Mouse (Mus musculus): ENCODE measurements around the gene Arxes1. TPM values are rescaled to one million over a fixed set of nuclear protein-coding genes. Genes with fewer than 3 reads are reported as not detected.
"Not testable (repeated sequence)": the region's sequence is repeated elsewhere in the genome, so short reads cannot be mapped to it uniquely, and the experiment has no call there.

Arxes1 gene
- polyA plus RNA-seq, 1 experiment from 2014 or later, result 35.9 TPM

DNA sequence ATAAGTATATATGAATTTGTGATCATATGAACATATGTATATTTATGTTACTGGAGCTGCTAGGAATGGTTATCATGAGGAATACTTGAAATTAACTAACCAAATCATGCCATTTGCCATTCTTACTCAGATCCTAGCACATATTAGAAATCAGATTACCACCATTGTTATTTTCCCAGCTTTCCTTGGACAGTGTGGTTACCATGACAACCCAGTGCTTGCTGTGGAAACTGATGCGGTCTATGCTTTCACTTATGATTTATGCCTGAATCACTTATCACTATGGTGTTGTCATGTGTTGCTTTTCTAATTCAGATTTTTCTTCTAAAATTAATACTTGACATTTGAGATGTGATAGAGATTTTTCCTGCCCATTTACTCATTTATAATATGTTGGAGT, 2.8 kb upstream of the Arxes1 start:
- Histone ChIP-seq H3K27ac (ENCODE audit: low read depth) (no peak overlapping the region), H3K27me3 (replicated peaks; ENCODE audit: control insufficient read depth, insufficient read depth, low read length) (no peaks in the 10 kb centered on the region), H3K4me1 (replicated peaks; ENCODE audit: control insufficient read depth, insufficient read depth, low read length) (no peaks in the 10 kb centered on the region), H3K4me2 (ENCODE audit: low read length) (no peak overlapping the region), H3K4me3 (ENCODE audit: low read depth, low read length) (no peak overlapping the region), H3K9me3 (ENCODE audit: control insufficient read depth, low read length) (no peaks in the 10 kb centered on the region), H3K36me3 (ENCODE audit: control insufficient read depth, insufficient read depth, low read length) (no peaks in the 10 kb centered on the region), H3K9ac (ENCODE audit: low read length) (no peak overlapping the region)
- whole genome bisulfite sequencing, result 60% methylated on average over 1 of the region's 1 CpGs
- no peak for ATAC-seq (replicated peaks; ENCODE audit: low FRiP score, low TSS enrichment, low read depth)
- no peak for DNase-seq (ENCODE audit: low spot score)

DNA sequence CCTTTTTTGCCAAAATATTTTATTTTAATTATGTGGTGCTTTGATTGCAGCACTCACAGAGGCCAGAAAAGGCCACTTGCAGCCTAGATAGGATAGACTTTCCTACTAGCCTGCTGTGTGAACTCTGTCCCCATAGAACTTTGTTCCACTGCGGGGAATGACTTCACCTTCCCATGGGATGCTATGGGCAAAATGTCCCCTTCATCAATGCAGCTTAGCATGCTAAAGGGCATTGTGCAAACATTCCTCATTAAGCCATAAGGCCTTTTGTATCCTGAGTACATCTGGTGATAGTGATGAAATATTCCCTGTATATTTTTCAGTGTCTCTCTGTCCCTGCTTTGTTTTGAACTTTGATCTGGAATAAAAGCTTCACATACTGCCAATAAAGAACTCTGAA, 10.6 kb downstream of the Arxes1 start:
- ATAC-seq (replicated peaks; ENCODE audit: low FRiP score, low TSS enrichment, low read depth) (no peak), DNase-seq (ENCODE audit: low spot score) (no peak)
- no peaks in the 10 kb centered on the region for H3K4me1 ChIP-seq (replicated peaks; ENCODE audit: control insufficient read depth, insufficient read depth, low read length)
- no peak overlapping the region for H3K9ac ChIP-seq (ENCODE audit: low read length)
- WGBS, result 94% methylated on average over 1 of the region's 1 CpGs
- no peak overlapping the region for H3K4me3 ChIP-seq (ENCODE audit: low read depth, low read length)
- no peak overlapping the region for H3K4me2 ChIP-seq (ENCODE audit: low read length)
- no peaks in the 10 kb centered on the region for H3K9me3 ChIP-seq (ENCODE audit: control insufficient read depth, low read length)
- no peaks in the 10 kb centered on the region for H3K27me3 ChIP-seq (replicated peaks; ENCODE audit: control insufficient read depth, insufficient read depth, low read length)
- no peak overlapping the region for H3K27ac ChIP-seq (ENCODE audit: low read depth)
- H3K36me3 ChIP-seq (ENCODE audit: control insufficient read depth, insufficient read depth, low read length), result no peaks in the 10 kb centered on the region

DNA sequence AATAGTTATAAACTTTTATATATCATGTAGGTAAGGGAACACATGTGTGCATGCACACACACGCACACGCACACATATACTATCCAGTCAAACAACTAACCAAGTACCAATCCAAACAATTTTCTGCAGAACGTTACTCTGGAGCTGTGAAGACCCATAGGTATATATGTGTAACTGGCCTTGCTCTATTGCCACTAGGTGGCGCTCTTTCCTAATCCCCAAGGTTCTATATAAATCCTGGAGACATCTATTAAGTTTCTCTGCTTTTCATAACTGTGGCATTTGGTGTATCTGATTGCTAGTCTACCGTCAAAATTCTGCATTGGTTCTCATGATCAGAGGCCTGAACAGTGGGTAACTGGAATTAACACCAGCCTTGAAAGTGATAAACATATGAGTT, 14.4 kb downstream of the Arxes1 start:
- Histone ChIP-seq H3K9ac (ENCODE audit: low read length) (no peak overlapping the region), H3K9me3 (ENCODE audit: control insufficient read depth, low read length) (no peaks in the 10 kb centered on the region), H3K4me1 (replicated peaks; ENCODE audit: control insufficient read depth, insufficient read depth, low read length) (no peaks in the 10 kb centered on the region), H3K27ac (ENCODE audit: low read depth) (no peak overlapping the region), H3K4me3 (ENCODE audit: low read depth, low read length) (no peak overlapping the region), H3K4me2 (ENCODE audit: low read length) (no peak overlapping the region), H3K27me3 (replicated peaks; ENCODE audit: control insufficient read depth, insufficient read depth, low read length) (no peaks in the 10 kb centered on the region), H3K36me3 (ENCODE audit: control insufficient read depth, insufficient read depth, low read length) (no peaks in the 10 kb centered on the region)
- 18% methylated on average over 5 of the region's 5 CpGs for WGBS
- 0 out of 2 replicates have a peak, but pooled peaks have one; percentile 50 for ATAC-seq (replicated peaks; ENCODE audit: low FRiP score, low TSS enrichment, low read depth)
- peak; percentile 69 for DNase-seq (ENCODE audit: low spot score)

DNA sequence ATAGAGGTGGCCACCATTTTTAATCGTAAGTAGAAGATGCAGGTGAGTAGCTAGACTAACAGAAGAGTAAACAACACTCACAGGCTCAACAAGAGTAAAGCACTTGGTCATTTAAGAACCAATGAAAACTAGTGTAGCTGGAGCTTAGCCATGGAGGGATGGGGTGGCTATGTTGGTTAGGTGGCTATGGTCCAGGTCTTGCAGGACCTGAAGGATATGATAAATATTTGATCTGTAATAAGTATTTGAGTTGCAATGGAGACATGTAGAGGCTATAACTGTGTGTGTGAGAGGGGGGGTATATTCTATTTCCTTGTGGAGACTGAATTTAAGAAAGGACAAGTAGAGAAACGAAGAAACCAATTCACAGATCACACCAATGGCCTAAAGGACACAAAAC, 18.1 kb downstream of the Arxes1 start:
- no peaks in the 10 kb centered on the region for H3K9me3 ChIP-seq (ENCODE audit: control insufficient read depth, low read length)
- no peaks in the 10 kb centered on the region for H3K36me3 ChIP-seq (ENCODE audit: control insufficient read depth, insufficient read depth, low read length)
- H3K4me3 ChIP-seq (ENCODE audit: low read depth, low read length), result no peak overlapping the region
- no peak overlapping the region for H3K27ac ChIP-seq (ENCODE audit: low read depth)
- DNase-seq (ENCODE audit: low spot score), result no peak
- no peak overlapping the region for H3K4me2 ChIP-seq (ENCODE audit: low read length)
- H3K27me3 ChIP-seq (replicated peaks; ENCODE audit: control insufficient read depth, insufficient read depth, low read length), result no peaks in the 10 kb centered on the region
- no peak for ATAC-seq (replicated peaks; ENCODE audit: low FRiP score, low TSS enrichment, low read depth)
- H3K9ac ChIP-seq (ENCODE audit: low read length), result no peak overlapping the region
- H3K4me1 ChIP-seq (replicated peaks; ENCODE audit: control insufficient read depth, insufficient read depth, low read length), result no peaks in the 10 kb centered on the region
- 75% methylated on average over 2 of the region's 2 CpGs for WGBS

DNA sequence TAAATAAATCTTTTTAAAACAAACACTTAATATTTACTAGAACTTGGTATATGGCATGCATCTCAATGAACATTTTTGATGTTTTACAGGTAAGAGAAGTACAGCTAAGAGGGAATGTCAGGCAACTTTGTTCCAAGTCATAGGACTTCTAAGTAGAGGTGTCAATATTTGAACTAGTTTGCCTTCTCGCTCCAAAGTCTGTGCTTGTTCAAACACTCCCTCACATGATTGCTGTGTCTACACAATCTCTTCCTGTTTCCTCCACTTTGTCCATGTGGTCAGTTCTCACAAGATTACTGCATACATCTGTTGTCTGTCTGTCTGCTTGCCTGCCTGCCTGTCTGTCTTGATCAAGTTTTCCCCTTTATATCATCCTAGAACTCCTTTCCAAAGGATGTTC, 27.5 kb downstream of the Arxes1 start:
- DNase-seq (ENCODE audit: low spot score), result no peak
- Histone ChIP-seq H3K9me3 (ENCODE audit: control insufficient read depth, low read length) (no peaks in the 10 kb centered on the region), H3K4me3 (ENCODE audit: low read depth, low read length) (no peak overlapping the region), H3K9ac (ENCODE audit: low read length) (no peak overlapping the region), H3K36me3 (ENCODE audit: control insufficient read depth, insufficient read depth, low read length) (no peaks in the 10 kb centered on the region), H3K4me2 (ENCODE audit: low read length) (no peak overlapping the region), H3K27me3 (replicated peaks; ENCODE audit: control insufficient read depth, insufficient read depth, low read length) (no peaks in the 10 kb centered on the region), H3K27ac (ENCODE audit: low read depth) (no peak overlapping the region), H3K4me1 (replicated peaks; ENCODE audit: control insufficient read depth, insufficient read depth, low read length) (no peaks in the 10 kb centered on the region)
- ATAC-seq (replicated peaks; ENCODE audit: low FRiP score, low TSS enrichment, low read depth), result no peak
- WGBS, result 64% methylated on average over 1 of the region's 1 CpGs

DNA sequence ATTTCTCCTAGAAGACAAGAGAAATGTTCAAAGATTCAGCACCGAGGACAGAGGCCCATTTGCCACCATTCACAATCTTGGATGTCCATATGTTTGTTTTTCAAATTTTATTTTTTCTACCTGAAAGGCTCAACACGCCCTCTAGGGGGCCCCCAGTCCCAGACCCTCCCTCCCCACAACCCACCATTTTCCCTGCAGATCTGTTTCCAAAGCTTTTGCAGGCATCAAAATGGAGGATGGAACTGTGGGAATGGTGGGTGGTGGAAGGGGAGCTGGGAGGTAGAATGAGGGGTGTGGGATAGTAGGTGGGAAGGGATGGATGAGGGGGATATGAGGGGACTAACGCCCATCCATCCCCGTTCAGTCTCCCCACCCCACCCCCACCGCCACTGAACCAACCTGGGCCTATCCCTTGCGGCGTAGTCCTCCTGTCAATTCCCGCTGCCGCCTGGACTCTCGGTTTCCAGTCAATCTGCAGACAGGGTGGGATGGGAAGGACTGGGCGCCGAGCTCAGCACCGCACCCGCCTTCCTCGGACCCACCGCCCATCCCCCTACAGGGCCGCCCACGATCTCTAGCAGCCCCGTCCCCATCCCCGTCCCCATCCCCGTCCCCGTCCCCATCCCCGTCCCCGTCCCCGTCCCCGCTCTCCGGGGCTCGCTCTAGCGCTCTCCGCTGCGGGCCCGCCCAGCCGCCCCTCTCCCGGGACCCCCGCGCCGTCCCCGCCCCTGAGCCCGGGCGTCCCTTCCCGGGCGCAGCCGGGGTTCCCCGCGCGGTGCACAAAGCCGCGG, 34.2 kb downstream of the Arxes1 start:
- peak; percentile 61 for DNase-seq (ENCODE audit: low spot score)
- peak; percentile 73 for ATAC-seq (replicated peaks; ENCODE audit: low FRiP score, low TSS enrichment, low read depth)
- peak overlapping the region; percentile 30 for H3K4me3 ChIP-seq (ENCODE audit: low read depth, low read length)
- peak overlapping the region; percentile 38 for H3K4me2 ChIP-seq (ENCODE audit: low read length)
- not testable (repeated sequence) for H3K9me3 ChIP-seq (ENCODE audit: control insufficient read depth, low read length); H3K27ac ChIP-seq (ENCODE audit: low read depth); H3K36me3 ChIP-seq (ENCODE audit: control insufficient read depth, insufficient read depth, low read length); H3K4me1 ChIP-seq (replicated peaks; ENCODE audit: control insufficient read depth, insufficient read depth, low read length); H3K27me3 ChIP-seq (replicated peaks; ENCODE audit: control insufficient read depth, insufficient read depth, low read length); H3K9ac ChIP-seq (ENCODE audit: low read length)
- 29% methylated on average over 12 of the region's 48 CpGs for WGBS

DNA sequence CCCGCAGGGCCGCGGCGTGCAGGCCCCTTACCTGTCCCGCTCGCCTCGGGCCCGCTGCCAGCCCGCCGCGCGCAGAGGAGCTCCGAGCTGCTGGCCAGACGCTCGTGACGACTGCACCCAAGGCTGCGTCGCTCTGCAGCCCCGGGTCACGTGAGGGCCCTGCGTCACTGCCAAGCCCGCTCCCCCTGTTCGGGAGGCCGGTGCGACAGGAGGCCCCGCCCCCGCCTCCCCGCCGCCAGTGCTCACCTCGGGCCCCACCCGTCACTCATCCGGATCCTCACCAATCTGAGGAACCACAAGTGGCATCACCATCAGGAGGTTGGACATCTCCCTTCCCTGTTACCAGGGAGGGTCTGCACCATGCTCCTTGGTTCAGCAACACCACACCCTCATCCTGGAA, 34.9 kb downstream of the Arxes1 start, which contains the start of gene Bex2:
Gene Bex2 (minus strand): TSS at position 217 of the 400 bp plus-strand sequence.
- H3K36me3 ChIP-seq (ENCODE audit: control insufficient read depth, insufficient read depth, low read length); H3K27ac ChIP-seq (ENCODE audit: low read depth); H3K9ac ChIP-seq (ENCODE audit: low read length); DNase-seq (ENCODE audit: low spot score); H3K9me3 ChIP-seq (ENCODE audit: control insufficient read depth, low read length); H3K27me3 ChIP-seq (replicated peaks; ENCODE audit: control insufficient read depth, insufficient read depth, low read length); H3K4me1 ChIP-seq (replicated peaks; ENCODE audit: control insufficient read depth, insufficient read depth, low read length): not testable (repeated sequence)
- peak within 1 kb of the TSS; percentile 30 for H3K4me3 ChIP-seq (ENCODE audit: low read depth, low read length)
- 20% methylated on average over 2 of the region's 32 CpGs for WGBS
- ATAC-seq (replicated peaks; ENCODE audit: low FRiP score, low TSS enrichment, low read depth), result peak; percentile 97
- H3K4me2 ChIP-seq (ENCODE audit: low read length), result peak within 1 kb of the TSS; percentile 38
